Mouse (Mus musculus): ENCODE measurements at regions not wholly inside any gene's neighbourhood (a gene's known extent, or its start where the extent isn't known, plus 50 kb on each side); places are given as distances from the start of the nearest gene placed in this dataset.

GRCm38 (mm10) chr6:24262578-24262977 is 94.7 kb upstream of the Slc13a1 start:
- DNase-seq, result no peak

DNA sequence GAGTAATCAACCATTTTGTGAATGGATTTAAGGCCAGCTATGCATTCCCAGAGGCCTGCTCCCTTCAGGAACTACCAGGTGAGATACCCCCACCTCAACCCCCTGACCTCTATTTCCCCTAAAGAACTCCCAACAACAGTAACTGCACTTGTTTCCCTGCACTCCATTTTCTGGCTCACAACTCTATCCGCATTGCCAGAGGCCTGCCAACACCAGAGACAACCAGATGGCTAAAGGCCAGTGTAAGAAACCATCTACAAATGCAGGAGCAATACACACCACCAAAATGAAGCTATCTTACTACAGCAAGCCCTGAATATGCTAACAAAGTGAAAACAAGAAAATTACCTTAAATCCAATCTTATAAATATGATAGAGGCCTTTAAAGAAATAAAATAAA is 77.7 kb upstream of the Slc13a1 start:
- DNase-seq, result no peak

GRCm38 (mm10) chr6:24238541-24238940 is 70.6 kb upstream of the Slc13a1 start:
- no peak for DNase-seq

- DNase-seq, result no peak
These were observed 70.2 kb upstream of the Slc13a1 start for GRCm38 (mm10) chr6:24238054-24238453.

DNA sequence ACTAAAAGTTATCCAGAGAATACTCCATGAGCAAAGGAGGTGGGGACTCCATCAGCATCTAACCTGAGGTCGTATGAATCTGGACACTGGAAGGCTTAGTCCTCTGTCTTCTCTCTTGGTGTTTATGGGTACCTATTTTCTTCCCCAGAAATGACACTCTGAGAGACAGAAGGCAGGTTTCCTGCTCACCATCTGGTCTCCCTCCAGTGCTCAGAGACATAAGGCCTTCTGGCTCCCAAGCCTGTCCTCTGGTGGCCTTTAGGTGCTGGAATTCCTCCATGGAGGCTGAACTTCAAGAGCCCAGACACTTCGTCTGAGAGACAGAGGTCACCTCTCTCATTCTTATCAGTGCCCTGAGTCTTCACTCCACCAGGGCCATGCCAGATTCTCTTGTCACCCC is 65.7 kb upstream of the Slc13a1 start:
- no peak for DNase-seq

DNA sequence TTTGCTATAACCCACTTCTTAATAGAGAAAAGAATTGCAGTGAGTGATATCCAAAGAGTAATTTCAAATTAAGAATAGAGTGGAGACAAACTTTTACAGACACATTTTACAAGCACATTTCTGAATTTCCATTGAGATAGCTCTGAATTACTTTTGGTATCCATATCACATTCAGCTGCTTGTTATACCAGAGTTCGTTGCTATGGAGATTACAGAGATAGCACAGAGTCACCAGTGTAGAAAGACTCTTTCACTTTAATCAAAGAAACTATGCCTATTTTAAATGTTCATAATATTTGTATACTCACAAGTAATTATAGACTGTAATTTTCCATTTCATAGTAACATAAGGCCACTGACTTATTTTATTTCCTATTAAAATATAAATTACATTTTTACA is 52.7 kb upstream of the Slc13a1 start:
- no peak for DNase-seq

DNA sequence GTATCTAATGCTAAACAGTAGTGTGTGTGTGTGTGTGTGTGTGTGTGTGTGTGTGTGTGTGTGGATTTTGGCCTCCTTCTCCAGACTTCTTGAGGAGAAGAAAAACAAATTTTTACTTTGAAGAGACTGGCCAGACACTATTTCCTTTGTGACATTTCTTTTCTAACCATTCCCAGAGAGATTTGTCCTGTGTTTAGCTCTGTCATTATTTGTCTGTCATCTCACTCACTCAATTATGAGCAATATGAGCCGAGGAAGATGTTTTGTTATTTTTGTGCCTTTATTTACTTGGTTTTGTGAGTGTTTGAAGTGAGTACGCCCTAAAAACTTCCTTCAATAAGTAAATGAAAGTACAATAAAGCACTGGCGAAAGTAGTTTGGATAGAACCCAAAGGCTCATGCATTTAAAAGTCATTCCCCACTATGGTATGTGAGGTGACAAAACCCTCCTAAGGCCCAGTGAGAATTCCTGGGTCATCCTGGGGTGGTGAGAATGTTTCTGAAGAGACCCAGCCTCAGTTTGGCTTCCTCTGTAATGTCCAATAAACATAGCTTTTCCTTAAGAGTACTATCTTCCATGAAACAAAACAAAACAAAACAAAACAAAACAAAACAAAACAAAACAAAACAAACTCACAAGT is 52.1 kb upstream of the Slc13a1 start:
- DNase-seq, result peak in 1 of 2 experiments; percentile 14
